Mouse (Mus musculus) hindbrain, embryonic 11.5 days (tissue): Measurements from ENCODE around the gene Mcpt9. TPM values are rescaled to one million over a fixed set of nuclear protein-coding genes. Genes with fewer than 3 reads are reported as not detected.
"Not testable (repeated sequence)": the region's sequence is repeated elsewhere in the genome, so short reads cannot be mapped to it uniquely, and the experiment has no call there.

Experiments used
- ATAC-seq: fragments of 200-750 bp; cut with Nextera tagmentation; 2 replicates; pipeline ENCODE4 v1.8.0; 2017; ENCODE audit warnings: mild to moderate bottlenecking, moderate TSS enrichment, moderate library complexity; ENCODE audit not compliant: low FRiP score
- DNase-seq: peaks from one replicate; pipeline ENCODE4 v3.0.0-alpha.2; 2015; ENCODE audit warnings: low spot score
- H3K27ac ChIP-seq: fragments of 300-500 bp; sonication (generic); 2 replicates; pipeline ENCODE4 v1.5.1; 2014; ENCODE audit warnings: mild to moderate bottlenecking, low read depth, low read length
- H3K27me3 ChIP-seq: fragments of 300-500 bp; sonication (generic); 2 replicates; pipeline ENCODE4 v1.6.1; 2014; ENCODE audit warnings: mild to moderate bottlenecking, low read length, moderate library complexity, mixed read lengths; ENCODE audit not compliant: control insufficient read depth, insufficient read depth
- H3K36me3 ChIP-seq: fragments of 300-500 bp; sonication (generic); 2 replicates; pipeline ENCODE4 v1.6.1; 2014; ENCODE audit warnings: mild to moderate bottlenecking, low read length, moderate library complexity, mixed read lengths; ENCODE audit not compliant: control insufficient read depth, insufficient read depth
- H3K4me1 ChIP-seq: fragments of 300-500 bp; sonication (generic); replicated peaks from 2 replicates; pipeline ENCODE4 v1.6.1; 2014; ENCODE audit warnings: low read length, mixed read lengths; ENCODE audit not compliant: control insufficient read depth, insufficient read depth
- H3K4me2 ChIP-seq: fragments of 300-500 bp; sonication (generic); replicated peaks from 2 replicates; pipeline ENCODE4 v1.6.1; 2014; ENCODE audit warnings: mild to moderate bottlenecking, low read depth, low read length
- H3K4me3 ChIP-seq: fragments of 300-500 bp; sonication (generic); 2 replicates; pipeline ENCODE4 v1.5.1; 2014; ENCODE audit warnings: low read depth, low read length
- H3K9ac ChIP-seq: fragments of 300-500 bp; sonication (generic); 2 replicates; pipeline ENCODE4 v1.6.1; 2014; ENCODE audit warnings: low read depth, low read length
- H3K9me3 ChIP-seq: fragments of 300-500 bp; sonication (generic); 2 replicates; pipeline ENCODE4 v1.6.1; 2016; ENCODE audit warnings: low read length; ENCODE audit not compliant: control insufficient read depth
- WGBS: fragments of 180-500 bp; shearing (Covaris S2); extraction: QIAGEN DNeasy Blood & Tissue Kit; methylation state at CpG from one replicate; pipeline ENCODE4 v1.1.7; 2014; 5-methylcytosine and 5-hydroxymethylcytosine counted together
- polyA plus RNA-seq: library from polyadenylated mRNA; unstranded; fragments of >200 nt; fragmentation: Nextera tagmentation; extraction: Ambion mirVana; gene quantifications from 2 replicates; pipeline ENCODE4 v1.2.1, GENCODE M21; 2014

The Mcpt9 gene
- polyA plus RNA-seq, 1 experiment from 2014 or later, result not detected

DNA sequence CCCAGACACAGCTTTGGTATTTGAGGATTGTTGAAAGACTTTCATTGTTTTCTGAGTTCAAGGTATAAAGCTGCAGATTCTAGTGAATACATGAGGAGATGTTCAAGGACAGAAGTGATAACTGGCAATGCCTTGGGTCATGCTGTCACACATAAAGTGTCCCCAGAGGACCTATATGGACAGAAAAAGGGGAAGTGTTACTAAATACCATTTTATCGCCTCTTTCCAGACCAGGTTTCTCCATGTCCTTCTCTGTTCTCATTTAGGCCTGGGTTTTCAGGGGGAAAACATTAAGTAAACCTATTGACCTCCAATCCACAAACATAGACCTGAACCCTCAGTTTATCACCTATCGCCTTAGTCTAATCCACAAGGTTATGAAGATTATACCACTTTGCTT, 16.4 kb downstream of the Mcpt9 start:
- H3K27me3 ChIP-seq, result no peaks in the 10 kb centered on the region
- 88% methylated on average over 2 of the region's 2 CpGs for WGBS
- no peak overlapping the region for H3K27ac ChIP-seq
- H3K4me1 ChIP-seq, result no peaks in the 10 kb centered on the region
- H3K4me3 ChIP-seq, result no peak overlapping the region
- no peak for ATAC-seq
- no peak for DNase-seq
- no peaks in the 10 kb centered on the region for H3K9me3 ChIP-seq
- no peak overlapping the region for H3K9ac ChIP-seq
- H3K4me2 ChIP-seq, result no peak overlapping the region
- H3K36me3 ChIP-seq, result no peaks in the 10 kb centered on the region

DNA sequence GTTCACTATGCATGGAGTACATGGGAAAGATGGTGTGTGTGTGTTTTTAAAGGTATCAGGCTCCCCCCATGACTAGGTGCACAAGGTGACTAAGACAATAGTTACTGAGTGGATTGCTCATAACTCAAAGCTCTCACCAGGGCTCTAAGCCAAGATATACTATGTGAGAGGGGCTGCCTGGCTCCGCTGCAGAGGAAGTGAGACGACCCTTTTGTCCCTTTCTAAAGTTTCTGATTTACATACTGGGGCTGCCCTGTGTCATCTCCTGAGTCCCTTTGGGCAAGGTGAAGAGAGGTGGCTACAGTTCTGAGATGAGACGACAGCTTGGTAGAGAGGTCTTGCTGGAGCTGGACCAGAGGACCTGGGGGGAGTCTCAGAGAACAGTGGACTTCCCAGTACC, 17.1 kb downstream of the Mcpt9 start:
- Histone ChIP-seq H3K27ac (no peak overlapping the region), H3K36me3 (no peaks in the 10 kb centered on the region), H3K9ac (no peak overlapping the region), H3K4me2 (no peak overlapping the region), H3K27me3 (no peaks in the 10 kb centered on the region), H3K9me3 (no peaks in the 10 kb centered on the region), H3K4me1 (no peaks in the 10 kb centered on the region), H3K4me3 (no peak overlapping the region)
- no peak for ATAC-seq
- DNase-seq, result no peak
- WGBS, result 84% methylated on average over 3 of the region's 3 CpGs

DNA sequence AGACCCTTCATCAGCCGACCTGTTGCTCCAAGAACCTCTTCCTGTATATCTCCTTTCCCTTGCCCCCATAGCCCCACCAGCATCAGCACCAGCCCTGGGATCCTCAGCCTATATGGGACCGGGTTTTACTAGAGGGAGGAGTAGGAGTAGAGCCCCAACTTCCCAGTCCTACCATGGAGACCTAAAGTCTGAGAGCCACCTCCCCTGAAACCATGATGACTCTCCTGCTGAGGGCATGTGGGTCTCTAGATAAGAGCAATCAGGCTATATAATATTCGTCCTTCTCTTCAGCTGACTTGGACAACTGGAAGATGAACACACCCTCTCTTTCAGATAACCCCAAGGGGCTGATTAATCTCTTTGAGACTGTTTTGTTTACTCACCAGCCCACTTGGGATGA, 42.8 kb downstream of the Mcpt9 start:
- not testable (repeated sequence) for ATAC-seq, DNase-seq, H3K4me1 ChIP-seq, H3K27me3 ChIP-seq, H3K4me2 ChIP-seq, H3K27ac ChIP-seq, H3K36me3 ChIP-seq, H3K4me3 ChIP-seq, H3K9me3 ChIP-seq, H3K9ac ChIP-seq
- WGBS, result 83% methylated on average over 1 of the region's 3 CpGs

Other genes with a start within 250 kb of the Mcpt9 start
- 6.6 and 7.6 TPM in 2 replicates for gene Adcy4, start 246.4 kb downstream of the Mcpt9 start, polyA plus RNA-seq
- 11.0 and 12.9 TPM in 2 replicates for gene Ripk3, start 241.6 kb downstream of the Mcpt9 start, polyA plus RNA-seq
- 19.5 and 25.5 TPM in 2 replicates for gene Nfatc4, start 207.4 kb downstream of the Mcpt9 start, polyA plus RNA-seq
- 8.3 and 8.8 TPM in 2 replicates for gene Nynrin, start 176.5 kb downstream of the Mcpt9 start, polyA plus RNA-seq
- 0.17 and 0.31 TPM in 2 replicates for gene Cbln3, start 146.1 kb downstream of the Mcpt9 start, polyA plus RNA-seq
- 7.8 and 9.3 TPM in 2 replicates for gene Khnyn, start 145.5 kb downstream of the Mcpt9 start, polyA plus RNA-seq
- gene Sdr39u1, start 130.2 kb downstream of the Mcpt9 start, polyA plus RNA-seq, result 39.7 and 41.9 TPM in 2 replicates
- not detected in 2 replicates for gene Cma1, start 85.8 kb downstream of the Mcpt9 start, polyA plus RNA-seq
- gene Cma2, start 79.5 kb downstream of the Mcpt9 start, polyA plus RNA-seq, result not detected in 2 replicates
- not detected in 2 replicates for gene Mcpt1, start 12.5 kb downstream of the Mcpt9 start, polyA plus RNA-seq
- gene Mcpt2, start 11.5 kb upstream of the Mcpt9 start, polyA plus RNA-seq, result not detected in 2 replicates
- gene Mcpt4, start 31.8 kb upstream of the Mcpt9 start, polyA plus RNA-seq, result not detected in 2 replicates
- not detected in 2 replicates for gene Mcpt8, start 54.8 kb upstream of the Mcpt9 start, polyA plus RNA-seq
- gene Ctsg, start 72.1 kb upstream of the Mcpt9 start, polyA plus RNA-seq, result 0.31 TPM in 1 of 2 replicates, not detected in the other
- gene Gzme, start 90.1 kb upstream of the Mcpt9 start, polyA plus RNA-seq, result not detected in 2 replicates
- not detected in 2 replicates for gene Gzmd, start 102.1 kb upstream of the Mcpt9 start, polyA plus RNA-seq
- gene Gzmg, start 129.1 kb upstream of the Mcpt9 start, polyA plus RNA-seq, result not detected in 2 replicates
- not detected in 2 replicates for gene Gzmn, start 144.1 kb upstream of the Mcpt9 start, polyA plus RNA-seq
- gene Gzmf, start 180.9 kb upstream of the Mcpt9 start, polyA plus RNA-seq, result not detected in 2 replicates
- gene Gzmc, start 204.2 kb upstream of the Mcpt9 start, polyA plus RNA-seq, result not detected in 2 replicates
- gene Gzmb, start 231.8 kb upstream of the Mcpt9 start, polyA plus RNA-seq, result 0.11 TPM in 1 of 2 replicates, not detected in the other